Mouse (Mus musculus): ENCODE results near the gene Ascl4.

DNA sequence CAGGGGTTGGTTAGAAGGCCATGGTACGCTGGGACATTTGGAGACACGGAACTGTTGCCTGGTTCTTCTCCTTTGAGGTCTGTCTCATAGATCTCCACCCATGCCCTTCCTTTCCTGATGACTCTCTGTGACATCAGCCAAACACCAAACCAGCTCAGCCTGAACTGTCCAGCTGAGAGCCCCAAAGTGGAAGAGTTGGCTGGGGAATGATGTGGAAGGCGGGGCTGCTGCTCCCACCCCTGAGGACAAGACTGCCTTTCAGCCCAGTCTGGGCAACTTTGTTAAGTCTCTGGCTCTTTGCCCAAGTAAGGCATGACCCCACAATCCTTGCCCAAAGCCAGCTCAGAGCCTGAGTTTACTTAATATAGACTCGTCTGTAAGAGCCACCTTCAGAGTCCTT lies 45.4 kb downstream of the Ascl4 start:
- TF ChIP-seq CTCF (conservative IDR thresholded peaks at IDR 0.05; ENCODE audit: low read length), result no peak
- TF ChIP-seq POU5F1 (IDR thresholded peaks at IDR 0.05; ENCODE audit: borderline replicate concordance, low read length), result no peak
- TF ChIP-seq NANOG (IDR thresholded peaks at IDR 0.05; ENCODE audit: borderline replicate concordance, low read length), result no peak

Data from E14TG2a.4 (cell line).